Mouse (Mus musculus) stomach, embryonic 16.5 days (tissue): ENCODE results near the gene Bcat1. TPM values are rescaled to one million over a fixed set of nuclear protein-coding genes. Genes with fewer than 3 reads are reported as not detected.

Experiments
- ATAC-seq: fragments of 200-750 bp; cut with Nextera tagmentation; 2 replicates; pipeline ENCODE4 v1.8.0; 2017; ENCODE audit warnings: moderate number of reproducible peaks, moderate TSS enrichment; ENCODE audit not compliant: insufficient read depth, low FRiP score
- H3K27ac ChIP-seq: fragments of 300-500 bp; sonication (generic); 2 replicates; pipeline ENCODE4 v1.5.1; 2014; ENCODE audit warnings: low read length
- H3K27me3 ChIP-seq: fragments of 300-500 bp; sonication (generic); 2 replicates; pipeline ENCODE4 v1.6.1; 2014; ENCODE audit warnings: low read length, control low read depth, mixed read lengths; ENCODE audit not compliant: control insufficient read depth, insufficient read depth
- H3K36me3 ChIP-seq: fragments of 300-500 bp; sonication (generic); 2 replicates; pipeline ENCODE4 v1.6.1; 2014; ENCODE audit warnings: low read length; ENCODE audit not compliant: control insufficient read depth, insufficient read depth
- H3K4me1 ChIP-seq: fragments of 300-500 bp; sonication (generic); 2 replicates; pipeline ENCODE4 v1.6.1; 2014; ENCODE audit warnings: low read length, control low read depth, mixed read lengths; ENCODE audit not compliant: control insufficient read depth, insufficient read depth
- H3K4me2 ChIP-seq: fragments of 300-500 bp; sonication (generic); 2 replicates; pipeline ENCODE4 v1.6.1; 2014; ENCODE audit warnings: low read depth, low read length, mixed read lengths
- H3K4me3 ChIP-seq: fragments of 300-500 bp; sonication (generic); replicated peaks from 2 replicates; pipeline ENCODE4 v1.5.1; 2014; ENCODE audit warnings: mild to moderate bottlenecking, low read length
- H3K9ac ChIP-seq: fragments of 300-500 bp; sonication (generic); 2 replicates; pipeline ENCODE4 v1.6.1; 2014; ENCODE audit warnings: low read length
- H3K9me3 ChIP-seq: fragments of 300-500 bp; sonication (generic); replicated peaks from 2 replicates; pipeline ENCODE4 v1.6.1; 2016; ENCODE audit warnings: low read length, control low read depth; ENCODE audit not compliant: control insufficient read depth
- WGBS: fragments of 180-500 bp; shearing (Covaris S2); extraction: QIAGEN DNeasy Blood & Tissue Kit; methylation state at CpG from one replicate; pipeline ENCODE4 v1.1.7; 2014; 5-methylcytosine and 5-hydroxymethylcytosine counted together
- polyA plus RNA-seq: library from polyadenylated mRNA; unstranded; fragments of >200 nt; fragmentation: Nextera tagmentation; extraction: Ambion mirVana; gene quantifications from 2 replicates; pipeline ENCODE4 v1.2.1, GENCODE M21; 2015

The Bcat1 gene
- polyA plus RNA-seq, 1 experiment from 2014 or later, result 15.9 TPM

DNA sequence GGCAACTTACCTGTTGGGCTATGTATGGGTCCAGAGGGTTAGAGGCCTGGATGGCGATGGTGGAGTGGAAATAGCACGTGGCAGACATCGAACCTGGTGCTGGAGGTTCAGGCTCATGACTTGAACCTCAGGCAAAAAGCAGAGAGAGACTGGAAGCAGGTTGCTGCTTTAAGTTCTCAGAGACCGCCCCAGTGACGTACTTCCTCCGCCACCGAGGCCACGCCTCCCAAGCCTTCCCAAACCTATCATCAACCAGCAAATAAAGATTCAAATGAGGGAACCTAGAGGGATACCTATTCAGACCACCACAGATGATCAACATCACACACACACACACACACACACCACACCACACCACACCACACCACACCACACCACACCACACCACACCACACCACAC lies 91.8 kb downstream of the Bcat1 start:
- Histone ChIP-seq H3K27ac (no peak overlapping the region), H3K4me3 (no peak overlapping the region), H3K9me3 (no peaks in the 10 kb centered on the region), H3K27me3 (no peaks in the 10 kb centered on the region), H3K4me2 (no peak overlapping the region), H3K9ac (no peak overlapping the region), H3K4me1 (no peaks in the 10 kb centered on the region), H3K36me3 (no peaks in the 10 kb centered on the region)
- 93% methylated on average over 8 of the region's 8 CpGs for WGBS
- ATAC-seq, result no peak

DNA sequence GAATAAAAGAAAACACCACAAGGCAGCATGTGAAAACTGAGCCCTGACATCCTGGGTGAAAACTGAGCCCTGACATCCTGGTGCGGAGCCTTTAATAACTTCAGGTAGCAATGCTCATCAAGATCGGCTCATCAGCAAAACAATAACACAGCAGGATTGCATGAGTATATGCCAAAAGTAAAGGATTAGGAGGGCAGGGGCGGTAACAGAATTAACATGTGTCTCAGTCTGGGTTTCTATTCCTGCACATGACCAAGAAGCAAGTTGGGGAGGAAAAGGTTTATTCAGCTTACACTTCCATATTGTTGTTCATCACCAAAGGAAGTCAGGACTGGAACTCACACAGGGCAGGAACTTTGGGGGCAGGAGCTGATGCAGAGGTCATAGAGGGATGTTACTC lies 93.9 kb downstream of the Bcat1 start:
- H3K27me3 ChIP-seq, result no peaks in the 10 kb centered on the region
- 88% methylated on average over 3 of the region's 3 CpGs for WGBS

DNA sequence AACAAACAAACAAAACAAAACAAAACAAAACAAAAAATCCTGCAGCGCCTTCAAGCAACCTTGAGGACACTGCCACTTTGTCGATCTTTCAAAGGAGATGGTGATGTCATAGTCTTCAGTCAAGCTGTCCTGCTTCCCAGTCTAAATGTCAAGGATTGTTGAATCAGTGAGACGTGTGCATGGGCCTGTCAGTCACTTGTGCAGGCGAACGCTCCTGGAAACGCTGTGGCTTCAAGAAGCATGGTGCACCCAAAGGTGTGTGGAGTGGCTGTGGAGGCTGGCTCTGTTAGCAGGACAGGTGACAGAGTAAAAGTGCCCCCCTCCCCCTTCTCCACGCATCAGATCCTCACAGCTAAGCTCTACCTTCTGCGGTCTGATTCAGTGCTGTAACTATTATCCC lies 103.6 kb downstream of the Bcat1 start:
- Histone ChIP-seq H3K27me3 (no peaks in the 10 kb centered on the region), H3K36me3 (no peaks in the 10 kb centered on the region), H3K9me3 (no peaks in the 10 kb centered on the region), H3K27ac (no peak overlapping the region), H3K4me2 (no peak overlapping the region), H3K9ac (no peak overlapping the region), H3K4me3 (no peak overlapping the region), H3K4me1 (no peaks in the 10 kb centered on the region)
- 82% methylated on average over 8 of the region's 8 CpGs for WGBS
- no peak for ATAC-seq

More for the DNA sequence above, 93.9 kb downstream of the Bcat1 start:
- no peak overlapping the region for H3K27ac ChIP-seq
- no peak overlapping the region for H3K4me3 ChIP-seq
- no peak for ATAC-seq
- no peaks in the 10 kb centered on the region for H3K9me3 ChIP-seq
- no peak overlapping the region for H3K4me2 ChIP-seq
- H3K4me1 ChIP-seq, result no peaks in the 10 kb centered on the region
- H3K9ac ChIP-seq, result no peak overlapping the region
- no peaks in the 10 kb centered on the region for H3K36me3 ChIP-seq

DNA sequence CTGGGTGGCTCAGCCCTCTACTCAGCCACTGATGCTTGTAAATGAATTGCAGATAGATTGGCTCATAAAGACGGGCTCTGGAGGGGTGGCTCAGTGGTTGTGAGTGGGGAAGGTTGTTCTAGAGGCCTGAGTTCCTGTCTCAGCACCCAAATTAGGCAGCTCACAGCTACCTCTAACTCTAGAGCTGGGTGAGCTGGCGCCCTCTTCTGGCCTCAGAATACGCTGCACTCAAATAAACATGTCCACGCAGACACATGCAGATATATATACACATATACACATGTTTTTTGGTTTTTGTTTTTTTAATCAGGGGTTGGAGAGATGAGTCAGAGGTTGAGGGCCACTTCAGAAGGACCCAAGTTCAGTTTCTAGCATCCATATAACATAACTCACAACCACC lies 105.1 kb downstream of the Bcat1 start:
- 81% methylated on average over 4 of the region's 4 CpGs for WGBS
- H3K4me2 ChIP-seq, result no peak overlapping the region
- ATAC-seq, result no peak
- no peaks in the 10 kb centered on the region for H3K27me3 ChIP-seq
- H3K9me3 ChIP-seq, result no peaks in the 10 kb centered on the region
- no peaks in the 10 kb centered on the region for H3K36me3 ChIP-seq
- no peak overlapping the region for H3K4me3 ChIP-seq
- H3K27ac ChIP-seq, result no peak overlapping the region
- no peak overlapping the region for H3K9ac ChIP-seq
- H3K4me1 ChIP-seq, result no peaks in the 10 kb centered on the region

DNA sequence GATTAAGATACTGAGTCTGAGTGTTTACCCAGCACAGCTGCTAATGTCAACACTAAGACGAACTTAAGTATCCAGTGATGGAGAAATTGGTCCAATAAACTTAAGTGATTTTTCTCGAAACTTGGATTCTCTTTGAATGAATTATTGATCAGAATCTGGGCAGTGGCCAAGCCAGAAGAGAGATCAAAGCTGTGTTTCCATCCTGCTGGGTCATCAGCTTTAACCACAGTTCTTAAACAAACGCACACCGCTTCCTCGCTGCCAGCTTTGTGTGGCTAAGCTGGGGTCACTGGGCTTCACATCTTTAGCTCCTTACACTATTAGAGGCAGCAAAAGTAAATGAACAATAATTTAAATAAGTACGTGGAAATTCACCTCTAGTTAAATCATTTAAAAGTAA lies 108.4 kb downstream of the Bcat1 start:
- Histone ChIP-seq H3K9me3 (no peaks in the 10 kb centered on the region), H3K36me3 (no peaks in the 10 kb centered on the region), H3K9ac (no peak overlapping the region), H3K27me3 (no peaks in the 10 kb centered on the region), H3K4me3 (no peak overlapping the region), H3K4me1 (no peaks in the 10 kb centered on the region), H3K27ac (no peak overlapping the region), H3K4me2 (no peak overlapping the region)
- WGBS, result 25% methylated on average over 6 of the region's 6 CpGs
- no peak for ATAC-seq

DNA sequence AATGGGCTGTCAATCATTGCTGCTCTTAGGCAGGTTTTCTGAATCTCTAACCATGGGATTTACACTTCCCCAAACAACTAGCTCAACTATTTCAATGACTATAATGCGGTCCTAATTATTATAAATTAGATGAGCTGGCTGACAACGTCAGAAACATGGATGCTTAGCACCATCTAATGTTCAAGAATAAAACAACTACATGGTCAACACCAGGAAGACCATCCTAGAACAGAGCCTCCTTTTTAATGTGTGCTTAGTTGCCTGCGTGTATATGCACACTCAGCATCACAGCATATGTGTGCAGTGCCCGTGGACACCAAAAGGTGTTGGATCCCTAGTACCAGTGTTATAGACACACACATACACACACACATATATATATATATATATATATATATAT lies 111.8 kb downstream of the Bcat1 start:
- Histone ChIP-seq H3K36me3 (no peaks in the 10 kb centered on the region), H3K27me3 (no peaks in the 10 kb centered on the region), H3K4me3 (no peak overlapping the region), H3K9me3 (no peaks in the 10 kb centered on the region), H3K9ac (no peak overlapping the region), H3K27ac (no peak overlapping the region), H3K4me2 (no peak overlapping the region), H3K4me1 (no peaks in the 10 kb centered on the region)
- WGBS, result 68% methylated on average over 4 of the region's 4 CpGs
- ATAC-seq, result no peak

DNA sequence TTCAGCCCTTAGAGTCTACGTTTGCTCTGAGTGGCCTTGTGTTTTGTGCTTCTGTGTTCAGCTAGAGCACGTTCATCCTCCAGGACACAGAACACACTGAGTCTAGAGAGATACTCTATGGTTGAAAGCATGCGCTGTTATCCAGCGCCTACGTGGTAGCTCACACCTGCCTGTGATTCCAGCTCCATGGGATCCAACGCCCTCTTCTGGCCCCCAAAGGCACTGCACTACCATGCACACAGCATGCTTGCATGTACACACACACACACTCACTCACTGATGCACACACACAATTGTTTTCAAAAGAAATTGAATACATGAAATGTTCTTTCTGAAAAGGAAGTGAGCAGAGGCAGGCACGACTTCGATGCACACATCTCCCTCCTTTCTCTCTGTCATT lies 112.8 kb downstream of the Bcat1 start:
- Histone ChIP-seq H3K9me3 (no peaks in the 10 kb centered on the region), H3K27ac (no peak overlapping the region)
- WGBS, result 80% methylated on average over 8 of the region's 8 CpGs

DNA sequence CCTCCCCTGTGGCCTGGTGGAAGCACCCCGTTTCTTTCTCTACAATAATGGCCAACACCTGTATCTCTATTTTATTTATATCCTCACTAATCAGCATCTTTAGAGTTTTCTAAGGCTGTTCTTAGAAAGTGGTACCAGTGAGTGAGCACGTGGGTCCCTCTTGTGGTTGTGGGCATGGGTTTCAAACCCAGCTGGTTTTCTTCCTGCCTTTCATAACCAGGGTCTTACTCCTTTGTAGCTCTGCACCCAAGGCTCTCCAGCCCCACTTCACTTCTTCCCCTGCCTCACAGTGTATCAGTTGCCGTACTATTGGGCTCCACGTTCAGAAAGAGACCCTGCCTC lies 114.0 kb downstream of the Bcat1 start:
- H3K36me3 ChIP-seq, result no peaks in the 10 kb centered on the region
- peak overlapping the region; percentile 51 for H3K4me2 ChIP-seq
- no peak overlapping the region for H3K9ac ChIP-seq
- no peaks in the 10 kb centered on the region for H3K27me3 ChIP-seq
- no peak overlapping the region for H3K27ac ChIP-seq
- WGBS, result 54% methylated on average over 4 of the region's 4 CpGs
- no peak for ATAC-seq
- H3K9me3 ChIP-seq, result no peaks in the 10 kb centered on the region
- H3K4me3 ChIP-seq, result no peak overlapping the region
- H3K4me1 ChIP-seq, result no peaks in the 10 kb centered on the region

More for the DNA sequence above, 112.8 kb downstream of the Bcat1 start:
- H3K36me3 ChIP-seq, result no peaks in the 10 kb centered on the region
- H3K4me3 ChIP-seq, result no peak overlapping the region
- H3K9ac ChIP-seq, result no peak overlapping the region
- H3K27me3 ChIP-seq, result no peaks in the 10 kb centered on the region
- H3K4me2 ChIP-seq, result no peak overlapping the region
- no peak for ATAC-seq
- H3K4me1 ChIP-seq, result no peaks in the 10 kb centered on the region

DNA sequence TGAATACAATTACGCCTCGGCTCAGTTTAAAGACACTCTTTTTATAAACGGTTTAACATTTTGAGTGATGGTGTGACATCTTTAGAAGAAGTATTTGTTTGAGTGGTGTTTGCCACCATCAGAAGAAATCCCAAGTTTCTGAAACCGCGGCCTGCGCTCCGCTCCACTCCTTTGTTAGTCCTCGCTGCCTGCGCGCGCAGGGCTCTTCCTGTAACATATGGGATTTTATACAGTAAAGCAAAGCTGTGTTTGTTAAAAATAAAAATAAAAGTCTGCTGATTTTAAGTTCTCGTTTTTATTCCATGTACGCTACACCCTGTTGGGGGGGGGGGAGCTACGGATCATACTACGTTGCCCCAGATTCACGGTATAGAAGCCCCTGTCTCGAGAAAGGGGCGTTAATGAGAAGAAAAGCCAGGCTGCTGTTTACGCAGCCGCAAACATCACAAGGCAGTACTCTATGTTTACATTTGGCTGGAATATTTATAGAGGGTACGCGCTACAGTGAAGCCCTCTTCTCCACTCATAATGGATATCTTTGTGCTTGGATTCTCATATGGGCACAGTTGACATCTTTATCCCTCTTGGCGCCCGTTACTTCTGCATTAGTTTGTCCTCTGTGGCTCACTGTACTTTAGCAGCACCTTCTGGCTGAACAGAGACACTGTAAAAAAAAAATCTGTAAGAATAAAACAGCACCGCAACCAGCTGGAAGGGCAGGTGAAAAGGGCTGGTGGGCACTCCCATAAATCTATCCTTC lies 114.6 kb downstream of the Bcat1 start:
- WGBS, result 44% methylated on average over 25 of the region's 25 CpGs
- H3K4me1 ChIP-seq, result no peaks in the 10 kb centered on the region
- H3K4me3 ChIP-seq, result peak overlapping the region; percentile 28
- no peak; the same call in 1 of the 2 replicates for ATAC-seq
- H3K9me3 ChIP-seq, result no peaks in the 10 kb centered on the region
- H3K4me2 ChIP-seq, result peak overlapping the region; percentile 51
- no peaks in the 10 kb centered on the region for H3K27me3 ChIP-seq
- no peaks in the 10 kb centered on the region for H3K36me3 ChIP-seq
- H3K27ac ChIP-seq, result no peak overlapping the region
- H3K9ac ChIP-seq, result peak overlapping the region; percentile 23; the same call in 1 of the 2 replicates
